Mouse (Mus musculus): ENCODE results near the gene Scn5a.

The Scn5a gene

DNA sequence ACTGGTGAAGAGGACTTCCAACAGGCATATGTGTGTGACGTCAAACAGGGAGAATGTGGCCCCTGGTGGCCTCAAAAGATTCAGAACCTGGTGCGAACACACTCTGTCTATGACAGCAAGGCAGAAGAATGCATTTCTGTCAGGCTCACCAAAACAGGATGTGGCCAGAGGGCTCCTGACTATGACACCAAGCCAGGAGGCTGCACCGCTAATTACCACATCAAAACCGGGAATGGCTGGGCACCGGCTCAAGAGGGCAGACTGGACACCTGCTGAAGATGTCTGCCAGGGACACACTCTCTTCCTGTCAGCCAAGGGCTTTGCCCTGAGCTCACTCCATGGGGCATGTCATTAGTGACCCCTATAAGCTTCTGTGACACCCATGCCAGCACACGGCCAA is 15.2 kb downstream of the Scn5a start:
- peak; percentile 85 to 87 for DNase-seq

DNA sequence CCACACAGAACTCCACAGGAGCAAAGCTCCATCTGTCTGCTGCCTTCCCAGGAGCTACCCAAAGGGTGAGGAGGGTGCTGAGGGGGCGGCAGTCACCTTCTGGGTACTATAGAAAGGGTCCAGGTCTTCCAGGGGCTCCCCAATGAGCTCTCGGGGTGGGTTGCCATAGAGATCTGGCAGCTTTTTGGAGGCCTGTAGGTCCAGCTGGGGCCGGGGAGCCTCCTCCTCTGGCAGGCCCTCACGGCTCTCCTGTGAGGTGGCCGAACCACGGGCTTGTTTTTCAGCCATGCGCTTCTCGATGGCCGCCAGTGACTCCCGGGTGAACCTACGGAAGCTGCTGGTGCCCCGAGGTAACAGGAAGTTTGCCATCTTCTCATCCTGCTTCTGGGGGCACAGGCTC is 16.6 kb downstream of the Scn5a start:
- DNase-seq = peak; percentile 43 to 57

DNA sequence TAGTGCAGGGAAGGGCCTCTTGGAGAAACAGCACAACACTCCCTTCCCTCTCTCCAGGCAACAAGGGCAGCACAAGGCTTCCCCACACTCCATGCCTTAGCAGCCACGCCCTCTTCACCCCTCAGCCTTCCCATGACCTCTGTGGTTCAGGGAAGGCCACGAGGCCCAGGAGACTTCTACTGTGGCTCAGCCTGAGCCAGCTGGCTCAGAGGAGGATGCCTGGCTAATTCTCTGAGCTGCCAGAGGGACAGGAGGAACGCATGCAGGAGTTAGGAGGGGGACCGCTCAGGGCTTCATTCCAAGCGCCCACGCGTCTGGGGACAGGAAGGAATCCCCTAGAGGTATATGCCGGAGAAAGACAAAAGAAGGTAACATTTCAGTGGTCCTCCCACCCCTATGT is 17.1 kb downstream of the Scn5a start:
- DNase-seq = peak; percentile 49 to 67

GRCm38 (mm10) chr9:119559537-119560276 is 19.1 kb downstream of the Scn5a start:
- DNase-seq = no peak

DNA sequence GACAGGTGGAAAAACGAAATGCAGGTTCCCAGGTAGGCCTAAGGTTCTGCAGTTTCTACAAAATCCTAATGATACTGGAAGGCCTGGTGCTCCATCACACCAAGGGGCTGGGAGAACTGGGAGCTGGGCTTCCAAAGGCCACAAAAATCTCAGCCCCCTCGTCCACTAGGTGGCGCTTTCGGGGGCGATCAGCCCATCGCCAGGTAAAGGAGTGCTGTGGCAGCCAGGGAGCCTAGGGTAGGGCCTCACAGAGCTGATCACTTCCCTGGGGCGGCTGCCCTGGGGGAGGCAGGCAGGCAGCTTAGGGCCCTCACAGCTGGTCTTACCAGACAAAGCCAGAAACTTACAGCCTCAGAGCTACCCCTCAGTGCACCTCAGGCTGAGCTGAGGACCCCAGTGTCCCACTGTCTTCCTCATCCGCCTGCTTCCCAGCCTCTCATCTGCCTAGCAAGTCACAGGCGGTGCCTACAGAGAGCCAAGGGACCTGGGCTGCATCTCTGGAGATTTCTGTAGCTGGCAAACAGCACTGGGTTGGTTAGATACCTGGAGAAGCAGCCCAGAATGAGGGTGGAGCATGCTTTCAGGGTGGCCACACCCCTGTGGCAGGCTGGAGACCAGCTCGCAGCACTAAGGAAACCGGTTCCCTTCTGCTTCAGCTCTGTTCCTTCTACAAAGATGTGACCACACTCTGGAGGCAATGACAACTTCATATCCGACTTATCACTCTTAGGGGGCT is 20.5 kb downstream of the Scn5a start:
- peak; percentile 77 to 79 for DNase-seq

DNA sequence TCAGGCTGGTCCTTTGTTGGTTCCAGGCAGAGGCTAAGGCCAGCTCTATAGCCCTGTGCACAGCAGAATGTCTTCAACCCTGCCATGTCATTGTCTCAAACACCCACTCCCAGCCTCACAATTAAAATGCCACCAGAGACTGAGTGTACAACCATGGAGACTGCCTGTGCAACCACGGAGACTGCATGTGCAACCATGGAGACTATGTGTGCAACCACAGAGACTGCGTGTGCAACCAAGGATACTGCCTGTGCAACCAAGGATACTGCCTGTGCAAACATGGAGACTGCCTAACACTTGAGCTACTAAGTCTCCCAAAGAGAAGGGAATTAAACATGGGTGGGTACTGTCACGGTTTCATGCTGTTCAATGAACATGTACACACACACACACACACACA is 22.8 kb downstream of the Scn5a start:
- no peak for DNase-seq

GRCm38 (mm10) chr9:119547528-119547927 is 31.3 kb downstream of the Scn5a start:
- DNase-seq = no peak

DNA sequence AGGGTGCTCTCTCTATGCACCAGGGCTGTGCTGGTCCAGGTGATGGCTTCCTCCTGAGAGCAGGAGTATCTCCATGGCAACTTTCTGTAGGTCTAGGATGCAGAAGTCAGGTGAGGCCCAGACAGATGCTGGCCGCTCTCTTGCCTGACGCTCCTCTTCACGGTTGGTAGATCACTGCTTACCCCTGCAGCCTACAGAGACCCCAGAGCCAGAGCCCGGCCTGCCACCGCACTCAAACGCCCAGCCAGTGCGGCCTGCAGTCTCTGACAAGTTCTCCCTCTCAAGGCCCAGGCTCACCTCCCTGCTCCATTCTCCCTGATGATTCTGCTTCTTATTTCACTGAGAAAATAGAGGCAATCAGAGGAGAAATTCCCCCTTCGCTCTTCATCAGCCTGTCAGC is 31.7 kb downstream of the Scn5a start:
- DNase-seq = no peak

DNA sequence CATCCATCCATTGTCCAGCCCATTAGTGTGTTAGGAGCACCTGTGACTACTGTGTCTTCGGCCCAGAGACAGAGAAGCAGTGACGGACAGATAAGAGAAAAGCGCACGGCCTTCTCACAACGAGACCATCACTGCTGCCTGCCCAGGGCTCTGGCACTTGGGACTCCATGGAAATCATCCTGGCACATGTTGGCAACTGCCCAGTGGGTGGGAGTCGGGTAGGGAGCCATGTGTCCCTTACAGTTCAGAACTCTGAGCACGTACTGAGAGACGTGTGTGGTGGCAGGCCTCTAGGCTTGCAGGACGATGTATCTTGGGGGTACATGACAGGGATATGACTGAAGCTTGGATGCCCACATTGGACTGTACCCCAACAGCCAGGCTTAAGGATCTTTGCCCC is 38.1 kb downstream of the Scn5a start:
- peak; percentile 56 to 70 for DNase-seq

GRCm38 (mm10) chr9:119537823-119538222 is 41.0 kb downstream of the Scn5a start:
- peak; percentile 90 to 92 for DNase-seq

- no peak for DNase-seq
These were observed 47.0 kb downstream of the Scn5a start for GRCm38 (mm10) chr9:119531684-119532417.

- no peak for DNase-seq
These were observed 54.3 kb downstream of the Scn5a start for GRCm38 (mm10) chr9:119524511-119524910.

DNA sequence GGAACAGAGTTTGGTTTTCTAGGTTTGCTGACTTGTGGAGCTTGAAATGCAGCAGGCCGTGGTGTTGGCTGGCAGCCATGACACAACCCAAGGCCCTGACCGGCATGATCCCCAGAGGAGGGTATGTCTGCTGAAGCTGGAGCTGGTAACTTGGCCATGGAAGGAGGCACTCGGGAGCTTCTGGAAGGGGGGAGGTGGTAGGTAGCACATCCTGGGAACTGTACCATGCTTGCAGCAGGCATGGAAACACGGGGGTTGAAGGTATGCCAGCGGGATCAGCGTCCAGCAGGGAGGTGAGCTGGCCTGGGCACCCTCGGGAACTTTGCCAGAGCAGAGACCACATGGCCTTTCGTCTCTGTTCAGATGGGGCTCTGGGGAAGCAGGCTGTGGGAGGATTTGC is 55.5 kb downstream of the Scn5a start:
- peak; percentile 56 to 66 for DNase-seq

DNA sequence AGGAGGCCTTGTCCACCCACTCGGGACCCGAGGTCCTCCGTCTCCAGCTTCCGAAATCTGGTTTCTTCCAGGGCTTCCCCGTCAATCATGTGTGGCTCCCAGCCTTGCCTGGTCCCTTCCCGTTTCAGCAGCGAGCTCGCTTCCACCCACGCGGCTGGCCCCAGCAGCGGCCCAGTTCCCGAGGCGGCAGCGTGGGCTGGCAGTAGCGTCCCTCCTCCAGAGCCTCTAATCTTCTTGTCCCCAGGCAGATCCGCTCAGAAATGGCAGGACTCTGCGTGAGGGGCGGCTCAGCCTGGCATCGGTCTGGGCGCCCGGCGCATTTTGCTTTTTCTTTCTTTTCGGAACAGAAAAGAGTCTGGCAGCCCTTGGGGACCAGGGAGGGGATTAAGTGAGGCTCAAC is 59.7 kb downstream of the Scn5a start:
- no peak for DNase-seq

DNA sequence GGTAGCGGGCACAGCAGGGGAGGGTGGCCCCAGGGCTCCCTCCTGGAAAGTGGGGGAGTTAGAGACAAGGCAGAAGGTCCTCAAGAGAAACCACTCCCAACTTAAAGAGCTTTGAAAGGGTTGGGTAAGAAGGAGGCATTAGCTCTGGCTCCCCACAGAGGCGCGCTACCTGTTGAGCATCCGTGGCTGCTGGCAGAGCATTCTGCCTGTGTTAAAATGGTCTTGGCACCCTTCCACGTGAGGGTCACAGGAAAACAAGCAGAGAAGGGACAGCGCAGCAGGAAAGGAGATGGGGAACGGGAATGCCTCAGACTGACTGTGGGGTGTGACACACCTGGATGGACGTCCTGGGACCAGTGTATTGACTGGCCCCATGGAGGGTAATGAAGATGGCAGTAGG is 60.6 kb downstream of the Scn5a start:
- DNase-seq = peak; percentile 51 to 52

DNA sequence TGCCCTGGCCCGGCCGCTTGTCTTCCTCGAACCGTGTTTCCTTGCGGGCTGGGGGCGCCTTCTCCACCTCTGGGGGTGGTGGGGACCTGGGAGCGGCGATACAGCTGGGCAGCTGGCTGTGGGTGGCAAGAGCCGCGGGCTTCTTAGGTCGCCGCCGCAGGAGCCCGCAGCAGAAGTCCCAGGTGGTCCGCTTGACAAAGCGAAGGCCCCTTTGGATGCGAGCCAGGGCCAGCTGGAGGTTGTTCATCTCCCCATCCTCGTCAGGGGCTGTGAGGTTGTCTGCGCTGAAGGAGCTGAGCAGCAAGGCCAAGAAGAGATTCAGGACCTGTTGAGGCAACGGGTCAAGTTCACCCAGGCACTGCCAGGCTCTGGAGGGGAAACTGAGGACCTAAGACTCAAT is 61.3 kb downstream of the Scn5a start:
- peak; percentile 43 to 45 for DNase-seq

DNA sequence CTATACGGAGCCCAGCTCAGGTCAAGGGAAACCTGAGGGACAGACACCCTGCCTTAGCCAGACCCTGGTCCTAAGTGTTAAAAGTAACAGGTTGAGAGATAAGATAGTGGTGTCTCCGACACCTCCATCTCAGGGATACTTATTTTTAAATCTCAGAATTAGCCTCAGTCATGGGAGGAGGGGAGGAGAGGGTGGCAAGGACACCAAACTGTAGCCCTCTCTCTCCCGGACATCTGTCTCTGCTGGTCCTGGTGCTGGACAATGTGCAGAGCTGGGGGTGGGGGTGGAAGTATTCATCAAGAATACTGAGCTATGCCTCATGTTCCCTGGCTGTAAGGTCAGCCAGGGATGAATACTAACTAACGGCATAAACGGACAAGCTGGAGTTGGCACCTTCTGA is 62.0 kb downstream of the Scn5a start:
- DNase-seq = no peak

- DNase-seq = no peak
These were observed 63.4 kb downstream of the Scn5a start for GRCm38 (mm10) chr9:119515454-119515853.

DNA sequence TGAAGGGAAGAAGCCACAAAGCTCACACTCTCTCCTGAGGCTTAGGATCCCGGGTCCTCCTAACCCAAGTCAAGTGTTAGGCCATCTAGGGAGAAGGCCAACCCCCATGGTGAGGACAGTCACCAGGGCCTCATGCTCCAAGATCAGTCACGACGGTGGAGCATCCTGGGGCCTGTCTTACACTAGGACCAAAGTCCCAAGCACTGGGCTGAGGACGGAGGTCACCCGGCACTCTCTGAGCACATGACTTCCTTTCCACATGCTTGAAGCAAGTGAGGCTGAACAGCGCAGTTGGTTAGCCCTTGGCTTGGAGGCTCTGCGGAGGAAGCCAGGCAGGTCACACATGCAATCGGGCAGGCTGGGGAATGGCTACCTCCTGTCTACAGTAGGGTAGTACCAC is 63.8 kb downstream of the Scn5a start:
- DNase-seq = no peak

- no peak for DNase-seq
These were observed 65.0 kb downstream of the Scn5a start for GRCm38 (mm10) chr9:119513816-119514215.

GRCm38 (mm10) chr9:119512993-119513392 is 65.8 kb downstream of the Scn5a start:
- DNase-seq = no peak

GRCm38 (mm10) chr9:119510902-119511301 is 67.9 kb downstream of the Scn5a start:
- DNase-seq = peak; percentile 94 to 96

- no peak for DNase-seq
These were observed 73.7 kb downstream of the Scn5a start for GRCm38 (mm10) chr9:119504981-119505658.

Data from cerebellum, postnatal 10 days (tissue).